Mouse (Mus musculus): Measurements from ENCODE around the gene Ssrp1. TPM values are rescaled to one million over a fixed set of nuclear protein-coding genes. Genes with fewer than 3 reads are reported as not detected.

Gene Ssrp1
- total RNA-seq (2014; rRNA removed) (131 and 144 TPM in 2 replicates), polyA plus RNA-seq (2015; fragmentation: Nextera tagmentation; extraction: Ambion mirVana) (137 and 155 TPM in 2 replicates)

DNA sequence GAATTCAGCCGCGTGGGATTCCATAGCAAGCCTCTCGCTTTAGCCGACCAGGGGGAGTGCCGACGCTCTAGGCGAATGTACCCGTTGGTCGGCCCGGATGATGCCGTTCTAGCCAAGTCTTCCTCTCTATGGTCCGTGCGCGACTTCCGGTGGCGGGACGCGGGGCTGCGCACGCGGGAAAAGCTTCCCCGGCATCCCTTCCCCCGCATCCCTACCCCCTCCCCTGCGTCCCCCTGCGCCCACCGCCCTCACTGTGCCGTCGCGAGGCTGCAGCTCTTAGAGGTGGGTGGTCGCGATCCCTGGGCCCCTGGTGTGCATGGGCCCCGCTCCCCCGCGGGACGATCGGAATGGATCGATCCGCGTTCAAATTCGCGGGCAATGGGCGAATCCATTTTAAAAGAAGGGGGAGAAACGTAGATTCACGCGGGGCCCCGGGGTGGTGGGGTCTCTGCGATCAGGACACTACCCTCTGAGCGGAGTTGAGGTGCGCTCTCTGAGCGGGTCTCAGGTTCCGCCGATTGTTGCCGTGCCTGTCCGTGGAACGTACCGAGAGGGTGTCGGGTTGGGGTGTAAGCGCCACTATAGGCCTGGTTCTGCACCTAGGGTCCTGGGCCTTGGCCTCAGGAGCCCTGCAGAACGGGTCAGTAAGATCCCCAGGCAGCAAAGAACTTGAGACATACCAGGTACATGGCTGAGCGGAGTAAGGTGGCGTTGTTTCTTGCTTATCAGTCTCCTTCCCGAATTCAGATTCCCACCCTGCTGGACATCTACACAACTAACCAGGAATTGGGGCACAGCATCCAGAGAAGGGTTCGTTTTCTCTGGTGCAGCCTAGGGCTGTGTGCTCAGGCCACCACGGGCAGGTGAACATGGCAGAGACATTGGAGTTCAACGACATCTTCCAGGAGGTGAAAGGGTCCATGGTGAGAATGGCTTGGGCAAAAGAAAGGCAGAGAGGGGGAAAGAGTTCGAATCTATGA is at the start of gene Ssrp1, which contains the start of gene P2rx3:
Gene Ssrp1, plus strand, starts transcription at position 188 of the 980 bp plus-strand sequence.
Gene P2rx3, minus strand, starts transcription at position 416 of the 980 bp plus-strand sequence.
- 3% methylated on average over 66 of the region's 66 CpGs for WGBS
- H3K27ac ChIP-seq (ENCODE audit: low read depth, low read length) = peak within 1 kb of the TSS; percentile 82

DNA sequence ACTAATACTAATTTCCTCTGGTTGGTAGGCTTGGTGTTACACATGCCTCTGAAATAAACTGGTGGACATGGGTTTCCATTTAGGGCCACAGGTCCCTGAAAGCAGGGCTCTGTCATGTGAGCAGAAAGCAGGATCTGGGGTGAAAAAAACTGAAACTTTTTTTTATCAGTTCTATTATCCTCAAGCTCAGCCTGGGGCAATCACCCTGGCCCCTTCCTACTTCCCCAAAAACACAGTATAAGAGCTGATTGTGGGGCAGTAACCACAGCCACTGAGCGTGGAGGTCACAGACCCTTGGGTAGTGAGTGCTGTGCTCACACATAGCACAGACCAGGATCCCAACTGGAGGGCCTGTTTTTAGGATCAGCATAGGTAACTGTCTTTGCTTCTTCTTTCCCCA is 49.1 kb upstream of the Ssrp1 start, which contains the start of gene Prg3:
Gene Prg3, plus strand, starts transcription at position 286 of the 400 bp plus-strand sequence.
- Histone ChIP-seq H3K27me3 (ENCODE audit: insufficient read depth, low read length) (no peaks in the 10 kb centered on the region), H3K9ac (no peak within 1 kb of the TSS), H3K4me1 (ENCODE audit: insufficient read depth) (no peaks in the 10 kb centered on the region), H3K9me3 (ENCODE audit: low read length) (no peaks in the 10 kb centered on the region), H3K27ac (ENCODE audit: low read depth, low read length) (no peak within 1 kb of the TSS), H3K4me3 (ENCODE audit: low read depth, low read length) (no peak within 1 kb of the TSS), H3K36me3 (ENCODE audit: insufficient read depth) (no peaks in the 10 kb centered on the region), H3K4me2 (ENCODE audit: low read depth) (no peak within 1 kb of the TSS)
- 69% methylated on average over 1 of the region's 1 CpGs for WGBS
- no peak for ATAC-seq
- TF ChIP-seq CTCF (IDR thresholded peaks at IDR 0.05; ENCODE audit: low read depth) = no peak
- no peak for DNase-seq

More for the DNA sequence above, at the start of gene Ssrp1, which contains the start of gene P2rx3:
- Histone ChIP-seq H3K4me1 (ENCODE audit: insufficient read depth) (peaks cover 16% of the 10 kb centered on the region), H3K27me3 (ENCODE audit: insufficient read depth, low read length) (no peaks in the 10 kb centered on the region), H3K4me2 (ENCODE audit: low read depth) (peak within 1 kb of the TSS; percentile 84), H3K9ac (peak within 1 kb of the TSS; percentile 94), H3K4me3 (ENCODE audit: low read depth, low read length) (peak within 1 kb of the TSS; percentile 88), H3K9me3 (ENCODE audit: low read length) (no peaks in the 10 kb centered on the region), H3K36me3 (ENCODE audit: insufficient read depth) (peaks cover 31% of the 10 kb centered on the region)
- peak; percentile 32 for TF ChIP-seq CTCF (IDR thresholded peaks at IDR 0.05; ENCODE audit: low read depth)
- DNase-seq = peak; percentile 98
- peak; percentile 99 for ATAC-seq

DNA sequence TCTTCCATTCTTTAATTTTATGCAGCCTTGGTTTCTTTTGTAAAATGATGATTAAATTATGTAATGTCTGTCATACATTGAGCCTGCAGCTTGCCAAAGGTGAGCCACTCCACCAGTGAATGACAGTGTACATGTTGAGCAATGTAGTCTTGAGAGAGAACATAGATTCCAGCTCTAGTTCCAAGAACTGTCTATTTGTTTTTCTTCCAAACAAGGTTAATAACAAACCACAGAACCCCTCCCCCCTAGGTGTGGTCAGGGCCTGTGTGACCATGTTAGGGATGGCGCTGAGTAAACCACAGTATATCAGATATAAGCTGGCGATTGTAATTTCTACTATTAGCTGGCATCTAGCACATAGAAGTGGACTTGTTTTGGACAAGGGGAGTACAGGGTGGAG is 40.7 kb upstream of the Ssrp1 start:
- ATAC-seq = no peak
- no peak for DNase-seq
- no peak for TF ChIP-seq CTCF (IDR thresholded peaks at IDR 0.05; ENCODE audit: low read depth)
- no peaks in the 10 kb centered on the region for H3K36me3 ChIP-seq (ENCODE audit: insufficient read depth)
- whole genome bisulfite sequencing = 94% methylated on average over 2 of the region's 2 CpGs
- H3K27ac ChIP-seq (ENCODE audit: low read depth, low read length) = no peak overlapping the region
- no peaks in the 10 kb centered on the region for H3K4me1 ChIP-seq (ENCODE audit: insufficient read depth)
- no peaks in the 10 kb centered on the region for H3K9me3 ChIP-seq (ENCODE audit: low read length)
- H3K4me3 ChIP-seq (ENCODE audit: low read depth, low read length) = no peak overlapping the region
- no peaks in the 10 kb centered on the region for H3K27me3 ChIP-seq (ENCODE audit: insufficient read depth, low read length)
- H3K4me2 ChIP-seq (ENCODE audit: low read depth) = no peak overlapping the region
- no peak overlapping the region for H3K9ac ChIP-seq

DNA sequence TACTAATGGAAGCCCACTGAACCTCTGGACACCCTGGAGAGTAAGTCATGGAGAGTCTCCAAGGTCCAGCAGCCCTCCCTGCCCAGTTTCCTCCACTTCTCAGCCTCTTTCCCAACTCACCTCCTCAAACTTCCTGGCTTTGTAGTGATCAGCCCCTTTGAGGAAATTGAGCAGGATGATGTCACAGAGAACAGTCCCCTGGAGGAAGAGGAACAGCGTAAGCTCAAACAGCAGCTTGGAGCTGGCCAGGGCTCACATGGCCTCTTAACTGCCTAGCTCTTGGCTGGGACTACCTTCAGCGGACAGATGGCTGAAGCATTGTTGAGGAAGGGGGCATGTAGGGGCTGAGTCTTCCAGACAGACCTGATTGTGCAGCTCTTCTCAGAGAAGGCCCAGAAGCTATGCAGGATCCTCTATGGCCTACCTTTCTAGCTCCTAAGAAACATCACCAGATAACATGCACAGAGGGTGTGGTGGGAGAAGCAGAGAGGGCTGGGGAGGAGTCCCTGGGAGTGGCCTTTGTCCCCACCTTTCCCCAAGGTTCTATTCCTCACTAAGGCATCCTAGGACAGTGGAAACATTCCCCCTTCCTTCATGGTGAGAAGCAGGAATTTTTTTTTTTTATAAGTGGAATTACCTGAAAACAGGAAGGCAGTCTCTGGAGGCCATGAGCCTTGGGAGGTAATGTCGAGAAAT is 37.4 kb upstream of the Ssrp1 start:
- Histone ChIP-seq H3K9ac (no peak overlapping the region), H3K27me3 (ENCODE audit: insufficient read depth, low read length) (no peaks in the 10 kb centered on the region), H3K36me3 (ENCODE audit: insufficient read depth) (no peaks in the 10 kb centered on the region), H3K4me1 (ENCODE audit: insufficient read depth) (no peaks in the 10 kb centered on the region), H3K27ac (ENCODE audit: low read depth, low read length) (no peak overlapping the region), H3K4me3 (ENCODE audit: low read depth, low read length) (no peak overlapping the region), H3K9me3 (ENCODE audit: low read length) (no peaks in the 10 kb centered on the region), H3K4me2 (ENCODE audit: low read depth) (no peak overlapping the region)
- DNase-seq = no peak
- WGBS = 79% methylated on average over 3 of the region's 3 CpGs
- TF ChIP-seq CTCF (IDR thresholded peaks at IDR 0.05; ENCODE audit: low read depth) = no peak
- ATAC-seq = no peak

DNA sequence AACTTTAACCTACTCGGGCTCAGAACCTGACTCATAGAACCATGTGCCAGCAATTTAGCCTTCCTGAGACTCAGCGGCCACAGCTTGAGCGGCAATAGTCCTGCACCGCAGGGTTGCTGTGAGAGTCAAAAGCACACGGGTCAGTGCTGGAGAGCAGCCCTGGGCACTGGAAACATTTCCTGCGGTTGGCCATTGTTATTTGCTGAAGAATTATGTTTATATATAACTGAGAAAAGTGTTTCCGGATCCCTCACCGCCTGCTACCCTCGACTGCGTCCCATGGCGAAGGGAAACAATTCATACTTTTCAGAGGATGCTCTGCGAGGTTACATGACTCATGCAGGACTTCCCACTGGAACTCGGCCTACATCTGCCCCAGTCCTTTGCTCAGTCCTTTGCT is 35.5 kb upstream of the Ssrp1 start:
- no peak for ATAC-seq

DNA sequence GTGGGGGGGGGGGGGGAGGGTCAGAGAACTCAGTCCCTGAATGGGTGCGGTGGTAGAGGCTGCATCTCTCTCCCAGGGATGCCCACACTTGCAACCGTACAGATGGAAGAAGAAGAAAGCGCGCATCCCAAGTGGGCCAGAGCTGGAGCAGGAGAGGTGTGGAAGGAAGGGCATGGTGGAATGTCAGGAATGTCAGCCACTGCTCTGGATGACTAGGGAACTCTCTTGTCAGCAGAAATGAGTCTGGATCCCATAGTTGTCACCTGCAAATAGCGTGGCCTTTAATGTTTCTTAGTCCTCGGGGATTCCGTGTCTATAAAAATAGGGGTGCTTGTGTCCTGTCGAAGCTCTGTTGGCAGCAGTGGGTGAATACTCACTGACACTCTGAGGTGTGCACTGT is 34.5 kb upstream of the Ssrp1 start:
- Histone ChIP-seq H3K4me2 (ENCODE audit: low read depth) (no peak overlapping the region), H3K9ac (no peak overlapping the region), H3K4me3 (ENCODE audit: low read depth, low read length) (no peak overlapping the region), H3K4me1 (ENCODE audit: insufficient read depth) (no peaks in the 10 kb centered on the region), H3K9me3 (ENCODE audit: low read length) (no peaks in the 10 kb centered on the region), H3K36me3 (ENCODE audit: insufficient read depth) (no peaks in the 10 kb centered on the region), H3K27me3 (ENCODE audit: insufficient read depth, low read length) (no peaks in the 10 kb centered on the region), H3K27ac (ENCODE audit: low read depth, low read length) (no peak overlapping the region)
- WGBS = 86% methylated on average over 8 of the region's 8 CpGs
- DNase-seq (no peak), ATAC-seq (no peak)
- TF ChIP-seq CTCF (IDR thresholded peaks at IDR 0.05; ENCODE audit: low read depth) = no peak

More for the DNA sequence above, 35.5 kb upstream of the Ssrp1 start:
- H3K36me3 ChIP-seq (ENCODE audit: insufficient read depth) = no peaks in the 10 kb centered on the region
- TF ChIP-seq CTCF (IDR thresholded peaks at IDR 0.05; ENCODE audit: low read depth) = no peak
- no peaks in the 10 kb centered on the region for H3K4me1 ChIP-seq (ENCODE audit: insufficient read depth)
- H3K9ac ChIP-seq = no peak overlapping the region
- DNase-seq = no peak
- H3K27ac ChIP-seq (ENCODE audit: low read depth, low read length) = no peak overlapping the region
- no peaks in the 10 kb centered on the region for H3K27me3 ChIP-seq (ENCODE audit: insufficient read depth, low read length)
- 67% methylated on average over 13 of the region's 13 CpGs for WGBS
- H3K4me2 ChIP-seq (ENCODE audit: low read depth) = no peak overlapping the region
- H3K9me3 ChIP-seq (ENCODE audit: low read length) = no peaks in the 10 kb centered on the region
- H3K4me3 ChIP-seq (ENCODE audit: low read depth, low read length) = no peak overlapping the region
